Mouse (Mus musculus) retina, embryonic 14.5 days (tissue): ENCODE data around the gene Palm.
A peak's percentile ranks its signal among the peaks of the same experiment; 100 is the strongest.

ENCODE experiments used
- DNase-seq: peaks from one replicate; pipeline ENCODE4 v3.0.0-alpha.2; 2015; ENCODE audit warnings: low spot score

The Palm gene

GRCm38 (mm10) chr10:79824413-79824812 is 31.0 kb downstream of the Palm start:
- DNase-seq, result no peak

- no peak for DNase-seq
These were observed 38.2 kb downstream of the Palm start for GRCm38 (mm10) chr10:79831583-79831982.

GRCm38 (mm10) chr10:79832026-79832785 is 38.8 kb downstream of the Palm start:
- no peak for DNase-seq

- DNase-seq, result no peak
These were observed 39.4 kb downstream of the Palm start for GRCm38 (mm10) chr10:79832786-79833181.

- peak; percentile 93 for DNase-seq
These were observed 41.5 kb downstream of the Palm start for GRCm38 (mm10) chr10:79834769-79835398.

- DNase-seq, result no peak
These were observed 43.5 kb downstream of the Palm start for GRCm38 (mm10) chr10:79836918-79837317.

- DNase-seq, result no peak
These were observed 44.8 kb downstream of the Palm start for GRCm38 (mm10) chr10:79838151-79838550.

GRCm38 (mm10) chr10:79840091-79840490 is 46.7 kb downstream of the Palm start:
- no peak for DNase-seq

- peak; percentile 65 for DNase-seq
These were observed 47.5 kb downstream of the Palm start for GRCm38 (mm10) chr10:79840644-79841551.

- no peak for DNase-seq
These were observed 49.0 kb downstream of the Palm start for GRCm38 (mm10) chr10:79842322-79842721.

GRCm38 (mm10) chr10:79843476-79843875 is 50.1 kb downstream of the Palm start:
- no peak for DNase-seq

GRCm38 (mm10) chr10:79846553-79846952 is 53.2 kb downstream of the Palm start:
- DNase-seq, result no peak

- DNase-seq, result no peak
These were observed 56.7 kb downstream of the Palm start for GRCm38 (mm10) chr10:79849941-79850628.

GRCm38 (mm10) chr10:79851653-79852052 is 58.3 kb downstream of the Palm start:
- no peak for DNase-seq

GRCm38 (mm10) chr10:79852107-79852789 is 58.9 kb downstream of the Palm start:
- no peak for DNase-seq

- no peak for DNase-seq
These were observed 59.5 kb downstream of the Palm start for GRCm38 (mm10) chr10:79852827-79853226.

- peak; percentile 74 for DNase-seq
These were observed 60.0 kb downstream of the Palm start for GRCm38 (mm10) chr10:79853392-79853791.

- DNase-seq, result peak; percentile 100
These were observed 60.8 kb downstream of the Palm start, which contains the start of gene Ptbp1 for GRCm38 (mm10) chr10:79853860-79854795. Gene Ptbp1 (plus strand): TSS chr10:79854427.

GRCm38 (mm10) chr10:79854801-79855541 is 61.6 kb downstream of the Palm start:
- peak; percentile 78 for DNase-seq
